Mouse (Mus musculus) 3T3-L1 (cell line): ENCODE data around the gene Itpr3.

Source experiments
- DNase-seq: peaks from one replicate; pipeline ENCODE4 v3.0.0-alpha.2; 2015; ENCODE audit warnings: low read depth, low spot score

Itpr3 gene

GRCm38 (mm10) chr17:27056812-27057516 is at the start of gene Itpr3:
Gene Itpr3, plus strand, starts transcription at chr17:27057304.
- DNase-seq: peak; percentile 76

GRCm38 (mm10) chr17:27008277-27008676 is 48.8 kb upstream of the Itpr3 start:
- no peak for DNase-seq

- DNase-seq: no peak
These were observed 45.9 kb upstream of the Itpr3 start for GRCm38 (mm10) chr17:27011167-27011566.

- DNase-seq: no peak
These were observed 45.0 kb upstream of the Itpr3 start for GRCm38 (mm10) chr17:27011998-27012672.

- DNase-seq: peak; percentile 34
These were observed 44.2 kb upstream of the Itpr3 start for GRCm38 (mm10) chr17:27012909-27013308.

GRCm38 (mm10) chr17:27017564-27018499 is 39.3 kb upstream of the Itpr3 start:
- DNase-seq: peak; percentile 62

GRCm38 (mm10) chr17:27018555-27019196 is 38.4 kb upstream of the Itpr3 start:
- no peak for DNase-seq

GRCm38 (mm10) chr17:27021076-27021475 is 36.0 kb upstream of the Itpr3 start:
- DNase-seq: no peak

- no peak for DNase-seq
These were observed 35.4 kb upstream of the Itpr3 start for GRCm38 (mm10) chr17:27021736-27022135.

- DNase-seq: no peak
These were observed 33.8 kb upstream of the Itpr3 start for GRCm38 (mm10) chr17:27023342-27023741.

GRCm38 (mm10) chr17:27025326-27025902 is 31.7 kb upstream of the Itpr3 start:
- DNase-seq: no peak

GRCm38 (mm10) chr17:27025951-27026350 is 31.2 kb upstream of the Itpr3 start:
- no peak for DNase-seq

GRCm38 (mm10) chr17:27027460-27028283 is 29.4 kb upstream of the Itpr3 start:
- DNase-seq: peak; percentile 86

GRCm38 (mm10) chr17:27028284-27028795 is 28.8 kb upstream of the Itpr3 start:
- DNase-seq: peak; percentile 93

- no peak for DNase-seq
These were observed 28.2 kb upstream of the Itpr3 start, which contains the start of gene Bak1 for GRCm38 (mm10) chr17:27028909-27029308. Gene Bak1, minus strand, starts transcription at chr17:27029009.

- no peak for DNase-seq
These were observed 27.7 kb upstream of the Itpr3 start for GRCm38 (mm10) chr17:27029431-27029830.

GRCm38 (mm10) chr17:27030896-27031295 is 26.2 kb upstream of the Itpr3 start:
- no peak for DNase-seq

GRCm38 (mm10) chr17:27032328-27032727 is 24.8 kb upstream of the Itpr3 start:
- DNase-seq: no peak

GRCm38 (mm10) chr17:27032869-27033268 is 24.2 kb upstream of the Itpr3 start:
- peak; percentile 91 for DNase-seq

GRCm38 (mm10) chr17:27036465-27036864 is 20.6 kb upstream of the Itpr3 start:
- DNase-seq: no peak
